Mouse (Mus musculus) heart, postnatal 0 days (tissue): Measurements from ENCODE around the gene Rbms3.

Experiments
- CTCF ChIP-seq: IDR thresholded peaks from 2 replicates; pipeline ENCODE4 v1.5.1; 2016; ENCODE audit warnings: antibody characterized with exemption, control low read depth, low read depth
- EP300 ChIP-seq: IDR thresholded peaks from 2 replicates; pipeline ENCODE4 v1.6.1; 2016; ENCODE audit warnings: antibody characterized with exemption, low read depth

GRCm38 (mm10) chr9:117388024-117388423 lies 241.7 kb downstream of the Rbms3 start:
- no peak for TF ChIP-seq EP300
- TF ChIP-seq CTCF: no peak
